Mouse (Mus musculus): ENCODE results near the gene Spag9.

GRCm38 (mm10) chr11:93956159-93956558 lies 39.7 kb upstream of the Spag9 start, which contains the start of gene Nme2:
- TF ChIP-seq CTCF (IDR thresholded peaks at IDR 0.05; ENCODE audit: low read depth, low read length) (no peak), POLR2A (IDR thresholded peaks at IDR 0.05; ENCODE audit: extremely low read depth, insufficient read depth, low read length) (no peak)

Measured in liver, adult 2 months (tissue).